Mouse (Mus musculus) MEL (cell line): ENCODE measurements around the gene S1pr3.

Experiments used
- CHD2 ChIP-seq: IDR thresholded peaks from 2 replicates; pipeline ENCODE4 v1.6.1; 2011; ENCODE audit warnings: low read length, improper control_type of control experiment
- CTCF ChIP-seq, 3 experiments: IDR thresholded peaks in 2 of 3; conservative IDR thresholded peaks in 1 of 3; 2 replicates each; pipeline ENCODE4 v1.5.1; 2011 to 2012; ENCODE audit warnings: low read length in 3 of 3, low read depth in 2 of 3, mild to moderate bottlenecking in 2 of 3, improper control_type of control experiment in 1 of 3, inconsistent platforms in 1 of 3, mixed read lengths in 1 of 3, moderate library complexity in 1 of 3; ENCODE audit not compliant: control insufficient read depth in 1 of 3, insufficient read depth in 1 of 3, poor library complexity in 1 of 3, severe bottlenecking in 1 of 3
- EP300 ChIP-seq, 2 experiments: IDR thresholded peaks; 2 replicates each; pipeline ENCODE4 v1.6.1; 2011; ENCODE audit warnings: improper control_type of control experiment in 2 of 2, low read length in 2 of 2, low read depth in 1 of 2, mild to moderate bottlenecking in 1 of 2
- HCFC1 ChIP-seq: IDR thresholded peaks from 2 replicates; pipeline ENCODE4 v1.6.1; 2012; ENCODE audit warnings: low read depth, mild to moderate bottlenecking, inconsistent platforms, low read length, improper control_type of control experiment, moderate library complexity
- MXI1 ChIP-seq: IDR thresholded peaks from 2 replicates; pipeline ENCODE4 v1.6.1; 2011; ENCODE audit warnings: mild to moderate bottlenecking, low read depth, low read length, improper control_type of control experiment
- POLR2A ChIP-seq, 2 experiments: IDR thresholded peaks; 2 replicates each; pipeline ENCODE4 v1.6.1; 2011 to 2012; ENCODE audit warnings: low read length in 2 of 2, mild to moderate bottlenecking in 2 of 2, control low read depth in 1 of 2, improper control_type of control experiment in 1 of 2, low read depth in 1 of 2, moderate library complexity in 1 of 2; ENCODE audit not compliant: control insufficient read depth in 1 of 2, insufficient read depth in 1 of 2, poor library complexity in 1 of 2
- POLR2AphosphoS5 ChIP-seq: IDR thresholded peaks from 2 replicates; pipeline ENCODE4 v1.6.1; 2012; ENCODE audit warnings: low read depth, borderline replicate concordance, mild to moderate bottlenecking, inconsistent platforms, low read length, moderate library complexity, mixed read lengths
- RAD21 ChIP-seq: IDR thresholded peaks from 2 replicates; pipeline ENCODE4 v1.6.1; 2011; ENCODE audit warnings: mild to moderate bottlenecking, low read depth, low read length, improper control_type of control experiment
- SIN3A ChIP-seq: IDR thresholded peaks from 2 replicates; pipeline ENCODE4 v1.6.1; 2012; ENCODE audit warnings: low read length, improper control_type of control experiment, inconsistent platforms
- SMC3 ChIP-seq: IDR thresholded peaks from 2 replicates; pipeline ENCODE4 v1.6.1; 2011; ENCODE audit warnings: low read depth, low read length, improper control_type of control experiment
- TCF12 ChIP-seq: IDR thresholded peaks from 2 replicates; pipeline ENCODE4 v1.6.1; 2014; ENCODE audit warnings: low read depth, mild to moderate bottlenecking, inconsistent platforms, low read length, improper control_type of control experiment, moderate library complexity
- ZKSCAN1 ChIP-seq: IDR thresholded peaks from 2 replicates; pipeline ENCODE4 v1.6.1; 2012; ENCODE audit warnings: low read depth, mild to moderate bottlenecking, inconsistent platforms, low read length, improper control_type of control experiment, moderate library complexity
- ZMIZ1 ChIP-seq: IDR thresholded peaks from 2 replicates; pipeline ENCODE4 v1.6.1; 2012; ENCODE audit warnings: low read depth, mild to moderate bottlenecking, inconsistent platforms, low read length, improper control_type of control experiment, moderate library complexity

DNA sequence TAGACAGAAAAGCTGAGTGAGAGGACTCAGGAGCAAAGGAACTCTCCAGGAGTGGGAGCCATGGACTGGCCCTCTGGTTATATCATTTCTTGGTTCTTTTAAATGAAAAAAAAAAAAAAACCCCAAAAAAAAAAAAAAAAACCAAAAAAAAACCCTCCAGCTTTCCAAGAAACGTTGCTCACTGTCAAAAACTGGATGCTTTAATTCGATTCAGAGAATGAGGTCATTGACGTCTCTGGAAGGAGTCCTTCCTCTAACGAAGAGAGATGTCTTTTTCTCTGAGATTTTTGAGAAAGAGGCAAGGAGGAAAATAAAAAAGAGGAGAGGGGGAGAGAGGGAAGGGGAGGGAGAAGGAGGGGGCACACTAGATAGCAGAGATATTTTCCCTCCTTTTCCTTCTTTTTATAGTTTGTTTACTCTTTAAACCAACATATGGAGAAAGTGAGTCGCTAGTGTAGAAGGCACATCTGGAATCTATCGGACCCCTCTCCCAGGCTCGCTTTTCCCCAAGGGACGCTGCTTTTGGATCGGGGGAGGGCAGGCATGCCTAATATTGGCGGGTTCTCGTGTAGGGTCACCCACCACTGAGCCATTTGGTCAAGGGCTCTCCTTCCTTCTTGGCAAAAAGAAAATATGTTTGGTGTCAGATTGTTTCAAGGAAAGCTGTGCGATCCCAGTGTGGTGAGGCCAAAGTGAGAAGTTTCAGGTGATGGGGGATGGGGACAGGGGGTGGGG lies 3.4 kb downstream of the S1pr3 start:
- TF ChIP-seq CTCF (IDR thresholded peaks at IDR 0.05 in 2 of 3, conservative IDR thresholded peaks at IDR 0.05 in 1 of 3; ENCODE audit: control insufficient read depth in 1 of 3, insufficient read depth in 1 of 3, low read depth in 2 of 3, low read length in 3 of 3, poor library complexity in 1 of 3, severe bottlenecking in 1 of 3): no peak
- TF ChIP-seq POLR2A (IDR thresholded peaks at IDR 0.05; ENCODE audit: control insufficient read depth in 1 of 2, insufficient read depth in 1 of 2, low read depth in 1 of 2, low read length in 2 of 2, poor library complexity in 1 of 2): no peak
- no peak for TF ChIP-seq POLR2AphosphoS5
- no peak for TF ChIP-seq SMC3
- no peak for TF ChIP-seq RAD21
- no peak for TF ChIP-seq ZMIZ1
- TF ChIP-seq TCF12: no peak
- TF ChIP-seq SIN3A: no peak
- TF ChIP-seq EP300 (IDR thresholded peaks at IDR 0.05; ENCODE audit: low read depth in 1 of 2, low read length in 2 of 2): no peak
- TF ChIP-seq CHD2: no peak
- TF ChIP-seq ZKSCAN1: no peak
- no peak for TF ChIP-seq HCFC1
- TF ChIP-seq MXI1: no peak
